Mouse (Mus musculus) limb, embryonic 14.5 days (tissue): ENCODE data around the gene Hrh1. TPM values are rescaled to one million over a fixed set of nuclear protein-coding genes. Genes with fewer than 3 reads are reported as not detected.

Experiments used
- ATAC-seq: fragments of 200-750 bp; cut with Nextera tagmentation; 2 replicates; pipeline ENCODE4 v1.8.0; 2017; ENCODE audit warnings: low read depth, moderate number of reproducible peaks, moderate TSS enrichment; ENCODE audit not compliant: low FRiP score
- DNase-seq: peaks from one replicate; pipeline ENCODE4 v3.0.0-alpha.2; 2015; ENCODE audit warnings: low spot score
- H3K27ac ChIP-seq: fragments of 300-500 bp; sonication (generic); replicated peaks from 2 replicates; pipeline ENCODE4 v1.5.1; 2014; ENCODE audit warnings: low read depth, mild to moderate bottlenecking, low read length, moderate library complexity, mixed read lengths
- H3K27me3 ChIP-seq: fragments of 300-500 bp; sonication (generic); 2 replicates; pipeline ENCODE4 v1.6.1; 2014; ENCODE audit warnings: low read length, mixed read lengths; ENCODE audit not compliant: control insufficient read depth, insufficient read depth
- H3K36me3 ChIP-seq: fragments of 300-500 bp; sonication (generic); 2 replicates; pipeline ENCODE4 v1.6.1; 2014; ENCODE audit warnings: mild to moderate bottlenecking, low read length, moderate library complexity, mixed read lengths; ENCODE audit not compliant: control insufficient read depth, insufficient read depth
- H3K4me1 ChIP-seq: fragments of 300-500 bp; sonication (generic); 2 replicates; pipeline ENCODE4 v1.6.1; 2014; ENCODE audit warnings: antibody characterized with exemption, low read length, mixed read lengths; ENCODE audit not compliant: control insufficient read depth, insufficient read depth
- H3K4me2 ChIP-seq: fragments of 300-500 bp; sonication (generic); replicated peaks from 2 replicates; pipeline ENCODE4 v1.6.1; 2014; ENCODE audit warnings: low read depth, mild to moderate bottlenecking, low read length, moderate library complexity; ENCODE audit not compliant: severe bottlenecking
- H3K4me3 ChIP-seq: fragments of 300-500 bp; sonication (generic); replicated peaks from 2 replicates; pipeline ENCODE4 v1.5.1; 2014; ENCODE audit warnings: low read length
- H3K9ac ChIP-seq: fragments of 300-500 bp; sonication (generic); 2 replicates; pipeline ENCODE4 v1.6.1; 2014; ENCODE audit warnings: mild to moderate bottlenecking, low read depth, low read length, moderate library complexity; ENCODE audit not compliant: severe bottlenecking
- H3K9me3 ChIP-seq: fragments of 300-500 bp; sonication (generic); 2 replicates; pipeline ENCODE4 v1.6.1; 2016; ENCODE audit warnings: low read length; ENCODE audit not compliant: control insufficient read depth
- POLR2A ChIP-seq: fragments of 200-500 bp; IDR thresholded peaks from 2 replicates; pipeline ENCODE4 v1.8.0; 2012; ENCODE audit warnings: inconsistent platforms, mild to moderate bottlenecking, moderate library complexity, borderline replicate concordance; ENCODE audit not compliant: insufficient read depth, insufficient read length; ENCODE audit errors: extremely low read depth
- WGBS: fragments of 180-500 bp; shearing (Covaris S2); extraction: QIAGEN DNeasy Blood & Tissue Kit; methylation state at CpG from one replicate; pipeline ENCODE4 v1.1.7; 2014; 5-methylcytosine and 5-hydroxymethylcytosine counted together
- polyA plus RNA-seq, 2 experiments: library from polyadenylated mRNA; depleted of rRNA in 1 of 2; stranded (reverse) in 1 of 2; unstranded in 1 of 2; fragments of >200 nt; fragmentation: Nextera tagmentation in 1 of 2; extraction: Ambion mirVana in 1 of 2; gene quantifications; 2 replicates each; pipeline versions ENCODE4 v1.2.1 to v1.2.3; 2012 to 2014

The Hrh1 gene
- polyA plus RNA-seq, 2 experiments = 0.11 TPM; not detected in 1

GRCm38 (mm10) chr6:114404774-114405468 lies 7.2 kb downstream of the Hrh1 start:
- H3K9ac ChIP-seq = no peak overlapping the region

GRCm38 (mm10) chr6:114406634-114407033 lies 8.9 kb downstream of the Hrh1 start:
- Histone ChIP-seq H3K36me3 (no peaks in the 10 kb centered on the region), H3K27me3 (0 out of 2 replicates have a peak, but pooled peaks cover 3% of the 10 kb centered on the region), H3K4me3 (no peak overlapping the region), H3K9me3 (no peaks in the 10 kb centered on the region), H3K4me1 (no peaks in the 10 kb centered on the region; the same call in 1 of the 2 replicates), H3K4me2 (no peak overlapping the region), H3K27ac (no peak overlapping the region), H3K9ac (no peak overlapping the region)
- no peak for DNase-seq
- no peak for ATAC-seq
- no peak for TF ChIP-seq POLR2A
- 37% methylated on average over 1 of the region's 1 CpGs for WGBS

More at GRCm38 (mm10) chr6:114404774-114405468, 7.2 kb downstream of the Hrh1 start:
- DNase-seq = no peak
- H3K27me3 ChIP-seq = peaks cover 15% of the 10 kb centered on the region; the same call in 1 of the 2 replicates
- no peak overlapping the region for H3K4me2 ChIP-seq
- ATAC-seq = no peak
- H3K4me1 ChIP-seq = no peaks in the 10 kb centered on the region; the same call in 1 of the 2 replicates
- no peaks in the 10 kb centered on the region for H3K36me3 ChIP-seq
- no peak overlapping the region for H3K27ac ChIP-seq
- H3K4me3 ChIP-seq = no peak overlapping the region
- WGBS = 54% methylated on average over 7 of the region's 7 CpGs
- TF ChIP-seq POLR2A = no peak
- no peaks in the 10 kb centered on the region for H3K9me3 ChIP-seq

- no peak for TF ChIP-seq POLR2A
- no peak overlapping the region for H3K4me3 ChIP-seq
- WGBS = 86% methylated on average over 7 of the region's 7 CpGs
- no peaks in the 10 kb centered on the region for H3K9me3 ChIP-seq
- H3K27ac ChIP-seq = no peak overlapping the region
- ATAC-seq = no peak
- H3K9ac ChIP-seq = no peak overlapping the region
- 0 out of 2 replicates have a peak, but pooled peaks cover 3% of the 10 kb centered on the region for H3K27me3 ChIP-seq
- H3K4me1 ChIP-seq = no peaks in the 10 kb centered on the region; the same call in 1 of the 2 replicates
- DNase-seq = no peak
- no peaks in the 10 kb centered on the region for H3K36me3 ChIP-seq
- H3K4me2 ChIP-seq = no peak overlapping the region
Measured at GRCm38 (mm10) chr6:114407049-114407448, 9.3 kb downstream of the Hrh1 start.

- H3K27me3 ChIP-seq = 0 out of 2 replicates have a peak, but pooled peaks cover 3% of the 10 kb centered on the region
- no peak overlapping the region for H3K27ac ChIP-seq
- no peak for TF ChIP-seq POLR2A
- H3K9me3 ChIP-seq = no peaks in the 10 kb centered on the region
- H3K4me3 ChIP-seq = no peak overlapping the region
- ATAC-seq = no peak
- H3K36me3 ChIP-seq = no peaks in the 10 kb centered on the region
- H3K4me1 ChIP-seq = no peaks in the 10 kb centered on the region; the same call in 1 of the 2 replicates
- no peak overlapping the region for H3K9ac ChIP-seq
- WGBS = 40% methylated on average over 17 of the region's 17 CpGs
- no peak overlapping the region for H3K4me2 ChIP-seq
- DNase-seq = no peak
Measured at GRCm38 (mm10) chr6:114408278-114408677, 10.5 kb downstream of the Hrh1 start.

GRCm38 (mm10) chr6:114411913-114412312 lies 14.2 kb downstream of the Hrh1 start:
- no peak for ATAC-seq
- no peak overlapping the region for H3K27ac ChIP-seq
- no peaks in the 10 kb centered on the region for H3K4me1 ChIP-seq
- H3K9me3 ChIP-seq = no peaks in the 10 kb centered on the region
- no peak overlapping the region for H3K4me3 ChIP-seq
- no peaks in the 10 kb centered on the region for H3K36me3 ChIP-seq
- H3K9ac ChIP-seq = no peak overlapping the region
- no peak for DNase-seq
- no peak for TF ChIP-seq POLR2A
- 42% methylated on average over 8 of the region's 8 CpGs for WGBS
- H3K27me3 ChIP-seq = 0 out of 2 replicates have a peak, but pooled peaks cover 3% of the 10 kb centered on the region
- no peak overlapping the region for H3K4me2 ChIP-seq
